Mouse (Mus musculus) myocyte (in vitro differentiated cells): ENCODE measurements at regions not wholly inside any gene's neighbourhood (a gene's known extent, or its start where the extent isn't known, plus 50 kb on each side); places are given as distances from the start of the nearest gene placed in this dataset.

ENCODE experiments used
- CEBPB ChIP-seq: IDR thresholded peaks from 2 replicates; pipeline ENCODE4 v1.6.1; 2011; ENCODE audit warnings: mild to moderate bottlenecking, moderate library complexity; ENCODE audit not compliant: poor library complexity, insufficient read depth, severe bottlenecking
- E2F4 ChIP-seq: IDR thresholded peaks from one replicate; pipeline ENCODE4 v1.6.1; 2011; ENCODE audit warnings: mild to moderate bottlenecking, control low read depth, moderate library complexity; ENCODE audit not compliant: insufficient read depth
- MAX ChIP-seq: IDR thresholded peaks from one replicate; pipeline ENCODE4 v1.6.1; 2011; ENCODE audit warnings: low read depth, mild to moderate bottlenecking, control low read depth
- MYOD1 ChIP-seq, 3 experiments: IDR thresholded peaks; one replicate each; pipeline ENCODE4 v1.6.1; 2011; ENCODE audit warnings: control low read depth in 2 of 3, low read depth in 2 of 3, mild to moderate bottlenecking in 2 of 3, moderate library complexity in 1 of 3; ENCODE audit not compliant: insufficient read length in 2 of 3, control insufficient read depth in 1 of 3
- MYOG ChIP-seq, 3 experiments: IDR thresholded peaks; one replicate each; pipeline ENCODE4 v1.6.1; 2011; ENCODE audit warnings: control low read depth in 2 of 3, low read depth in 2 of 3, mild to moderate bottlenecking in 2 of 3; ENCODE audit not compliant: insufficient read length in 2 of 3, control insufficient read depth in 1 of 3, insufficient read depth in 1 of 3
- POLR2A ChIP-seq: IDR thresholded peaks from one replicate; pipeline ENCODE4 v1.6.1; 2011; ENCODE audit warnings: low read depth, mild to moderate bottlenecking, control low read depth, moderate library complexity; ENCODE audit not compliant: insufficient read length
- REST ChIP-seq: IDR thresholded peaks from one replicate; pipeline ENCODE4 v1.6.1; 2011; ENCODE audit warnings: mild to moderate bottlenecking, control low read depth, moderate library complexity; ENCODE audit not compliant: insufficient read depth, insufficient read length
- SRF ChIP-seq: IDR thresholded peaks from one replicate; pipeline ENCODE4 v1.6.1; 2011; ENCODE audit warnings: low read depth; ENCODE audit not compliant: control insufficient read depth, insufficient read length

DNA sequence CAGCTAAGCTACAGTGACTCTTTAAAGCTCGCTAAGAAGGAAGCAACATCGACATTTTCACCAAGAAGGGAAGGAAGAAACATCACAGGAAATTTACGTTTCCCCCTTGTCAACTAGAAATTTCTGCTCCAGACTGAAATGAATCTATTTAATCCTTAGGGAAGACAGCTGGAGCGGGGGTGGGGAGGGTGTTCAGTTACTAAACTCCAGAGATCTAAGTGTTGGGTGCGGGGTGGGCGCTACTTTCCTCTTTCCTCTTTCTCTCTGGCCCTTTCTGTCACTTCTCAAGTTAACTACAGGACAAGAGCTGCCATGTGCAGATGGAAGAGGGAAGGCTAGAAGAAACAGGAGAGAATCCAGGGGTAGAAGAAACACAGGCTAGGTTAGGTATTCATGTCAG lies 192.2 kb downstream of the Col12a1 start:
- no peak for TF ChIP-seq MAX
- no peak for TF ChIP-seq CEBPB
- no peak for TF ChIP-seq REST
- no peak for TF ChIP-seq MYOG (IDR thresholded peaks at IDR 0.05; ENCODE audit: control insufficient read depth in 1 of 3, insufficient read depth in 1 of 3, insufficient read length in 2 of 3, low read depth in 2 of 3)
- no peak for TF ChIP-seq POLR2A
- no peak for TF ChIP-seq MYOD1 (IDR thresholded peaks at IDR 0.05; ENCODE audit: control insufficient read depth in 1 of 3, insufficient read length in 2 of 3, low read depth in 2 of 3)
- no peak for TF ChIP-seq SRF
- no peak for TF ChIP-seq E2F4
